Mouse (Mus musculus) hindbrain, embryonic 10.5 days (tissue): ENCODE results near the gene Hes2. TPM values are rescaled to one million over a fixed set of nuclear protein-coding genes. Genes with fewer than 3 reads are reported as not detected.

ENCODE experiments used
- DNase-seq: peaks from one replicate; pipeline ENCODE4 v3.0.0-alpha.2; 2017; ENCODE audit warnings: low spot score
- H3K27ac ChIP-seq: fragments of 300-500 bp; sonication (generic); 2 replicates; pipeline ENCODE4 v1.5.1; 2016; ENCODE audit warnings: mild to moderate bottlenecking, moderate library complexity
- H3K27me3 ChIP-seq: fragments of 300-500 bp; sonication (generic); 2 replicates; pipeline ENCODE4 v1.6.1; 2016; ENCODE audit warnings: mild to moderate bottlenecking; ENCODE audit not compliant: poor library complexity, insufficient read depth, severe bottlenecking
- H3K36me3 ChIP-seq: fragments of 300-500 bp; sonication (generic); 2 replicates; pipeline ENCODE4 v1.6.1; 2016; ENCODE audit warnings: mild to moderate bottlenecking, moderate library complexity
- H3K4me1 ChIP-seq: fragments of 300-500 bp; sonication (generic); replicated peaks from 2 replicates; pipeline ENCODE4 v1.6.1; 2016; ENCODE audit warnings: mild to moderate bottlenecking
- H3K4me3 ChIP-seq: fragments of 300-500 bp; sonication (generic); 2 replicates; pipeline ENCODE4 v1.5.1; 2016; ENCODE audit warnings: mild to moderate bottlenecking, moderate library complexity
- H3K9me3 ChIP-seq: fragments of 300-500 bp; sonication (generic); 2 replicates; pipeline ENCODE4 v1.6.1; 2016; ENCODE audit warnings: mild to moderate bottlenecking, moderate library complexity
- WGBS: fragments of 180-500 bp; shearing (Covaris S2); methylation state at CpG from one replicate; pipeline ENCODE4 v1.1.7; 2016; 5-methylcytosine and 5-hydroxymethylcytosine counted together
- polyA plus RNA-seq: library from polyadenylated mRNA; unstranded; fragments of >200 nt; fragmentation: Nextera tagmentation; extraction: Ambion mirVana; gene quantifications from 2 replicates; pipeline ENCODE4 v1.2.1, GENCODE M21; 2016

Hes2 gene
- polyA plus RNA-seq, 1 experiment from 2014 or later: 4.7 TPM

DNA sequence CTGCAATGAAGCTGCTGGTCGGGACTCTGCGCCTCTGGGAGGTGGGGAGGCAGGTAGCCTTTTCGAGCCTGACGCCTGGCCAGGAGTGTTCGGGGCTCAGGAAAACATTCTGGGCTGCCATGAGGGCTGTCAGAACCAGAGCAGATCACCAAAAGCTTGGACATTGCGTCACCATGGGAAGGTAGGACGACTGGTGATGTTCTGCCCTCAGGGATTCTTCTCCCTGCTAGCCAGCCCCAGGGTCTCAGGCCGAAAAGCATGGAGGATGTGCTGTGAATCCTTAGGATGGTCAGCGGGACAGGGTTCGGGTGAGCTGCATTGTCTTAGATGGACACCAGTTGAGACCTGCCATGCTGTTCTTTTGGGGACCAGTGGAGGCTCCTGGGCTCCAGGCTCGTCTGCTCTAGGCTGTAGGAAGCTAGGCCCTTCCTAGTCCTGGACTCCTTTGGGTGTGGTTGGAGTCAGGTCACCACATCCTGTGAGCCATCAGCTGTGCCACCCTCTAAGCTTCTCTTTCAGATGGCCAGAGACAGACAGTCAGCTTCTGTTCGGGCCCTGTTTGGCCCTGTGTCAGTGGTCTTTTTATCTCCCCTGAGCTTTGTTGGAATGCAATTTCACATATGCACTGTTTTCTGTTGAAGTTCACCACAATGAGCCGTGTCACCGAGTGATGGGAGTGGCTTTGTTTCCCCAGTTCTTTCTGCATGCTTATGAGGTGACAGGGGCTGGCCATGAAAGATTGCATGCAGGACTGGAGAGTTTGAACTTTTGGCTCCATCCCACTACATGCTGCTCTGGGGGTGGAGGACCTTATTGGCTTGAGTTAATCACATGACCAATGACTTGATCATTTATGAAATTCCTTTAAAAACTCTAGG lies 27.8 kb downstream of the Hes2 start:
- H3K27me3 ChIP-seq: 0 out of 2 replicates have a peak, but pooled peaks cover 3% of the 10 kb centered on the region
- H3K36me3 ChIP-seq: peaks cover 12% of the 10 kb centered on the region
- no peak for DNase-seq
- peak overlapping the region; percentile 36 for H3K4me3 ChIP-seq
- peaks cover 5% of the 10 kb centered on the region; the same call in 1 of the 2 replicates for H3K9me3 ChIP-seq
- 41% methylated on average over 14 of the region's 14 CpGs for WGBS
- H3K27ac ChIP-seq: peak overlapping the region; percentile 84
- H3K4me1 ChIP-seq: peaks cover 53% of the 10 kb centered on the region

DNA sequence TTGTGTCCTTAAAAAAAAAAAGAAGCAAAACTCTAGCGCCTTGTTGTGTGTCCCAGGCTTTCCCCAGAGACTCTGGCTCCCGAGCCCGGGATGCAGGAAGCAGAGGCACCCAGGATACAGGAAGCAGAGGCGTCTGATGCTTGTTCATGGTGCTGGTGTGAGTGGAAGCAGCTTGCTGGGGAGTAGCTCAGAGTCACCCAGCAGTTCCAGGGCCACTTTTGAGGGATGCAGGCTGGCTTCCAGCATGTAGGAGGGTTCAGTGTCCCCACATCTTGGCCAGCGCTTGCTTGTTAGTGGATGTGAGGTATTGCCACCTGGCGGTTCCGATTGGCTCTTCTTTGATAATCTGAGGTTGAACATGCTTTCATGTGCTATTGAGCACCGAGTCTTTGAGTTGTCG lies 28.5 kb downstream of the Hes2 start:
- Histone ChIP-seq H3K4me1 (peaks cover 53% of the 10 kb centered on the region), H3K36me3 (peaks cover 10% of the 10 kb centered on the region), H3K27ac (peak overlapping the region; percentile 84; the same call in 1 of the 2 replicates), H3K4me3 (no peak overlapping the region), H3K27me3 (no peaks in the 10 kb centered on the region), H3K9me3 (peaks cover 5% of the 10 kb centered on the region; the same call in 1 of the 2 replicates)
- DNase-seq: no peak
- WGBS: 90% methylated on average over 9 of the region's 9 CpGs

DNA sequence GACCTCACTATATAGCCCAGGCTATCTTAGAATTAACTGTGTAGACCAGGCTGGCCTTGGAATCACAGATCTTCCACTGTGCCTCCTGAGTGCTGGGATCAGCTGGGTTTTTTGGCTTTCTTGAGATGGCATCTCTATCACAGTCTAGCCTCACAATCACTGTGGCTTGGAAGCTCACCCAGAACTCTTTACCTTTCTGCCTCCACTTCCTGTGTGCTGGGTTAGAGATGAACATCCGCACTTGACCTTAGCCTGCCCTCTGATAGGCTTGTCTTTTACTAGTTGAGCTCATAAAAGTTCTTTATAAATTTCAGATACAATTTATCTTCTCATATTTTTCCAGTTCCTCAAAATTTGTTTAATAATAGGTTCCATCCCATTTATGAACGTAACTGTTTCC lies 30.0 kb downstream of the Hes2 start:
- Histone ChIP-seq H3K9me3 (peaks cover 5% of the 10 kb centered on the region; the same call in 1 of the 2 replicates), H3K36me3 (0 out of 2 replicates have a peak, but pooled peaks cover 4% of the 10 kb centered on the region), H3K4me1 (peaks cover 61% of the 10 kb centered on the region), H3K27me3 (no peaks in the 10 kb centered on the region), H3K27ac (no peak overlapping the region), H3K4me3 (no peak overlapping the region)
- no peak for DNase-seq
- 94% methylated on average over 2 of the region's 2 CpGs for WGBS

DNA sequence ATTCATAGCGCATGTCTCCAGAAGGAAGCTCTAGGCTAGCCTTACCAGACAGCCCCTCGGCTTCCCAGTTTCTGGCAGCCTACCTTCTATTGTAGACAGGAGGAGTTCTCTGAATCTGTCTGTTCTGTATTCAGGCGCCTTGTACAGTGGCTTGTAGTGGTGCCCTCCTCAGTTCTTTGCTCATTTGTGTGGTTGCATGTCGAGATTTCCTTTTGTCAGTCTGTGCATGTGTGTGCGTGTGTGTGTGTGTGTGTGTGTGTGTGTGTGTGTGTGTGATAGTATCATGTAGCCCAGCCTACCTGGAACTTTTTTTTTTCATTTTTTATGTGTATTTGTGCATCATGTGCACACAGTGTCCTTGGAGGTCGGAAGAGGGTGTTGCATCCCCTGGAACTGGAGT lies 30.4 kb downstream of the Hes2 start:
- 89% methylated on average over 6 of the region's 6 CpGs for WGBS
- no peak for DNase-seq
- Histone ChIP-seq H3K4me1 (peaks cover 61% of the 10 kb centered on the region), H3K4me3 (no peak overlapping the region), H3K27me3 (no peaks in the 10 kb centered on the region), H3K36me3 (0 out of 2 replicates have a peak, but pooled peaks cover 4% of the 10 kb centered on the region), H3K27ac (no peak overlapping the region; the same call in 1 of the 2 replicates), H3K9me3 (peaks cover 5% of the 10 kb centered on the region; the same call in 1 of the 2 replicates)

DNA sequence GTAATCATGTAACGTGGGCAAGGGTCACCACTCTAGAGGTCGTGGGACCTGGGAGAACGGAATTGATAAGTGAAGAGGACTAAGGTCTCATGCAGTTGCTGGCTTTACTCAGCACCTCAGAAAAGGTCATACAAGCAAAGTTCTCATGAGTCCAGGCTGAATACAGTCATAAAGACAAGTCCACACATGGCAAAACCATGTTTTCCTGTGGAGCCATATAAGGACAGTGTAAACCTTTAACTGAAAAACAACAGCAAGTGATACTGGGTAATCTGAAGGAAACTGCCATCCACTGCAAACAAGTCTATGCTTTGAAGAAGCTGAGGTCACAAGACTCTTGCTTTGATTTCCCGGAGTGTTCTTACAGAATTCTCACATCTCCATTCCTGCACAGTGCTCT lies 31.0 kb downstream of the Hes2 start:
- Histone ChIP-seq H3K4me1 (peaks cover 56% of the 10 kb centered on the region), H3K27me3 (no peaks in the 10 kb centered on the region), H3K36me3 (0 out of 2 replicates have a peak, but pooled peaks cover 4% of the 10 kb centered on the region), H3K4me3 (no peak overlapping the region), H3K27ac (peak overlapping the region; percentile 14; the same call in 1 of the 2 replicates), H3K9me3 (peaks cover 5% of the 10 kb centered on the region; the same call in 1 of the 2 replicates)
- WGBS: 90% methylated on average over 4 of the region's 4 CpGs
- no peak for DNase-seq

DNA sequence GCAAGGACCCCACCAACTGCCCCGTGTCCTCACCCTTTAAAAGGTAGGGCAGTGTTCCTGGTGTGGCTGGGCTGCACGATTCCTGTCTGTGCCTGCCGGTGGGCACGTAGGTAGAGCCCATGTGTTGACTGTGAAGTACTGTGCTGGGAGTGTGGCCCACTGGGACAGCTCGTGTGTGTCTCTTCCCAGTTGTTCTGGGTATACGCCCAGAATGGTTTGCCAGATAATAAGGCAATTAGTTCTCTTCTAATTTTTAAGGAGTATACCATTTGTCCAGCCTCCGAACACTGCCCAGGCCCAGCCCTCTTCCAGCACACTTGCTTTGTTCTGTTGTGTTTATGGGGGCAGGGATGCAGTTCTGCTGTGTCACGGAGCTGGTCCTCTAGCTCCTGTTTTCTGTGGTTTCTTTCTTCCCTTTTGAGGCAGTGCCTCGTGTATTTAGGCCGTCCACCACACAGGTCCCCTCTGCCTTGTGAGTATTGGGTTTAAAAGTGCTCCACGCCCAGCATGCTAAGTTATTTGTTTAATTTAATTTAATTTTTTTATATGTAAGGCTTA lies 31.5 kb downstream of the Hes2 start:
- peaks cover 52% of the 10 kb centered on the region for H3K4me1 ChIP-seq
- peaks cover 5% of the 10 kb centered on the region; the same call in 1 of the 2 replicates for H3K9me3 ChIP-seq
- 69% methylated on average over 11 of the region's 11 CpGs for WGBS
- no peak for DNase-seq
- 0 out of 2 replicates have a peak overlapping the region, but pooled peaks have one; percentile 14 for H3K27ac ChIP-seq
- no peak overlapping the region for H3K4me3 ChIP-seq
- H3K36me3 ChIP-seq: 0 out of 2 replicates have a peak, but pooled peaks cover 4% of the 10 kb centered on the region
- H3K27me3 ChIP-seq: no peaks in the 10 kb centered on the region

DNA sequence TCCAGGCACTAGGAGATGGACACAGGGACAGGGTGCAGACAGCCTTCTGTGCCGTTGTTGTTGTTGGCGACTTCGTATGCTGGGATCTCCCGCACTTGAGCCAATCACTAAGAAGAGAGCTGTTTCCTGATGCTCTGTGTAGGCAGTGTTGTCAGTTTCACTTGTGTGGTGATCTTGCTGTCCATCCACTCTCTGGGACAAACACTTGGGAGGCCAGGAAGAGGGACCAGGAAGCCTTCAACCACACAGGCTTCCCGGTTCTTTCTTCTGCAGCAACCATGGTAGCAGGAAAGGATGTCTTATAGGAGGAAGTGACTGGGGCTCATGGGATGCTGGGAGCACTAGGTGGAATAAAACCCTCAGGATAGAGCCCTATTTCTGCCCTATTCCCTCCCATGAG lies 32.0 kb downstream of the Hes2 start:
- 80% methylated on average over 5 of the region's 5 CpGs for WGBS
- Histone ChIP-seq H3K4me1 (peaks cover 46% of the 10 kb centered on the region), H3K4me3 (no peak overlapping the region), H3K27ac (no peak overlapping the region), H3K36me3 (0 out of 2 replicates have a peak, but pooled peaks cover 4% of the 10 kb centered on the region), H3K27me3 (no peaks in the 10 kb centered on the region), H3K9me3 (peaks cover 5% of the 10 kb centered on the region; the same call in 1 of the 2 replicates)
- no peak for DNase-seq

DNA sequence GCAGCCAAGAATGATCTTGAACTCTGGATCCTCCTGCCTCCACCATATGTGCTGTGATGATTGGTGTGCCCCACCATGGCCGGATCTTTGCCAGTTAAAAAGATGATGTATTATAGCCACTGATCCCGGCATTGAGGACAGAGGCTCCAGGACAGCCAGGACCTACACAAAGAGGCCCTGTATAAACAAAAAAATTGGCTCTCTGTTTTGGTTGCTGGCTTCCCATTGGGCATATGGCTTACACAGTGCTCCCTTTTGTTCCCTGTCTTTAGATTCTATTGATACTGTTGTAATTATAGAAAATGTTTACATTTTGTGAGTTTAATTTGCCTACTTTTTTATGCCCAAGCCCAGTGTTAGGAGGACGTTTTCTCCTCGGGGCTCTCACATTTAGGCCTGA lies 33.9 kb downstream of the Hes2 start:
- H3K27me3 ChIP-seq: no peaks in the 10 kb centered on the region
- H3K4me1 ChIP-seq: peaks cover 30% of the 10 kb centered on the region
- peaks cover 4% of the 10 kb centered on the region; the same call in 1 of the 2 replicates for H3K9me3 ChIP-seq
- 59% methylated on average over 4 of the region's 4 CpGs for WGBS
- no peak overlapping the region for H3K4me3 ChIP-seq
- H3K36me3 ChIP-seq: 0 out of 2 replicates have a peak, but pooled peaks cover 4% of the 10 kb centered on the region
- H3K27ac ChIP-seq: no peak overlapping the region
- no peak for DNase-seq

DNA sequence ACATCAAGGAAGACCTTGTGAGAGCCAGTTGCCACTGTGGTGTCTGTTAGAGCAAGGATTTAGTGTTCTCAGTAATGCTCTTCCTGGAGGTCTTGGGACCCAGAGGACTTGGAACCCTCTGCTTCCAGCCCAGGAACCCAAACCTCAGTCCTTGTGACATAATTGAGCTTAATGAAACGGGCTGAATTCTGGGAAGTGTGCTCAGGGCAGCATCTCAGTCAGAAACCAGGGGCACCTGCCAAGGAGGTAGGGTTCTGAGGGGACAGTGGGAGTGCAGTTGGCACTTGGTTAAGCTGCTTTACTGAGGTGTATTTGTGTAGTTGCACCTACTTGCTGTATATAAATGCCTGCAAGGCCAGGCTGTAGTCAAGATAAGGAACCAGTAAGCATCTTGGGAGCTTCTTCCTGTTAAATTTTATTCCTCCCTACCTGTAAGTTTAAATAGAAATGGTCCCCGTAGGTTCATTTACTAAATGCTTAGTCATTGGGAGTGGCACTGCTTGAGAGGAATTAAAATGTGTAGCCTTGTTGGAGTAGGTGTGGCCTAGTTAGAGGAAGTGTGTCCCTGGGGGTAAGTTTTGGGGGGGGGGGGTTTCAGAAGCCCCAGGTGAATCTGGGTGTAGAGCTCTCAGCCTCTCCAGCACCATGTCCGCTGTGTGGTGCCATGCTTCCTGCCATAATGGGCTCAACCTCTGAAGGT lies 36.0 kb downstream of the Hes2 start:
- H3K4me3 ChIP-seq: no peak overlapping the region
- no peak for DNase-seq
- peaks cover 24% of the 10 kb centered on the region for H3K4me1 ChIP-seq
- no peaks in the 10 kb centered on the region for H3K9me3 ChIP-seq
- H3K27me3 ChIP-seq: no peaks in the 10 kb centered on the region
- H3K36me3 ChIP-seq: no peaks in the 10 kb centered on the region
- WGBS: 84% methylated on average over 3 of the region's 3 CpGs
- H3K27ac ChIP-seq: no peak overlapping the region

DNA sequence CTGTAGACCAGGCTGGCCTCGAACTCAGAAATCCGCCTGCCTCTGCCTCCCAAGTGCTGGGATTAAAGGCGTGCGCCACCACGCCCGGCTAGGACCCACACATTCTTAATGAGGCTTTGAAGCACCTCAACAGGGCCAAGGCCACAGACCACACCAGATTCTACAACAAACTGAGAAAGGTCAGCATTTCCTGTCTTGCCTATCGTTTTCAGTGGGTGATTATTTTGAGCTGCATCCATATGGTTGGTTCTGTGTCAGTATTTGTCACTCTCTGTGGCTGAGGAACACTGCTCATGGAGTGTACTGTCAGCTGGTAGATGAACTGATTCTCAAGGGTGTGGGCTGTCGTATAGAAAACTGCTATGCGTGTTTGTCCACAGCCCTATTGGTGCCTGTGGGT lies 37.6 kb downstream of the Hes2 start:
- Histone ChIP-seq H3K27me3 (no peaks in the 10 kb centered on the region), H3K4me1 (peaks cover 18% of the 10 kb centered on the region), H3K36me3 (no peaks in the 10 kb centered on the region), H3K9me3 (no peaks in the 10 kb centered on the region), H3K4me3 (no peak overlapping the region), H3K27ac (no peak overlapping the region)
- no peak for DNase-seq
- 97% methylated on average over 9 of the region's 9 CpGs for WGBS

DNA sequence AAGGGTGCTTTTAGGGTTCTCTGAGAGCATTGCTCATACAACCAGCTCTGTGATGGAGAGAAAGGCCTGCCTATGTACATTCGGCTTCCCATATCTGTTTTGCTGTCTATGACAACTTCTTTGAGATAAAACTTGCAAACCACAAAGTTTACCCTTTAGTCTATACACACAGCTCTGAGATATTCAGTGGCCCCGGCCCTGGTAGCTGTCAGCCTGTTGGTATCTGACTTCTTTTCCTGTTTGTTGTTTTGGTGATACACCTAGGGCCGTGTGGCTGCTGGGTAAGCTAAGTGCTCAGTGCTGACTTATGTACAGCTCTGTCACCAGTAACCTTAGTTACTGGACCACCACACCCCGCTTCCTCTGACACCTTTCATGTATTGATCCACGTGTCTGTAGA lies 38.9 kb downstream of the Hes2 start:
- Histone ChIP-seq H3K27ac (no peak overlapping the region), H3K9me3 (no peaks in the 10 kb centered on the region), H3K36me3 (no peaks in the 10 kb centered on the region), H3K4me3 (no peak overlapping the region), H3K4me1 (peaks cover 28% of the 10 kb centered on the region), H3K27me3 (no peaks in the 10 kb centered on the region)
- DNase-seq: no peak
- 87% methylated on average over 5 of the region's 5 CpGs for WGBS

DNA sequence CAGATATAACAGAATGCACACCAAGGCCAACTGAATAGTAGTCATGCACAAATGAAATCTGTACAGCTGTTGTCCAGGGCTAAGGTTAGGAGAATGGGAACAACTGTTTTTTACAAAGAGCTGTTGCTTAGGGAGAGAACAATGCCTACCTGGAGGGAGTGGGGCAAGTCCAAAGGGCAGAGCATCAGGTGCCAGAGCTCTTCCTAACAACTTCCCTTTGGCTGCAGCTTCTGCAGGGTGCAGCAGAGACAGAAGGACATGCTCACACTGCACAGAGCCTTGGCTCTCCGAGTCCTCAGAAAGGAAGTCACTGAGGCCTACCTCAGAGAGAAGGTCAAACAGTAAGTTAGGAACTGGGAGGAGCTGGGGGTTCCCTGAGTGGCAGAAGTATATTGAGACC lies 41.0 kb downstream of the Hes2 start:
- no peak for DNase-seq
- WGBS: 88% methylated on average over 1 of the region's 1 CpGs
- Histone ChIP-seq H3K36me3 (no peaks in the 10 kb centered on the region), H3K27me3 (no peaks in the 10 kb centered on the region), H3K4me3 (no peak overlapping the region), H3K27ac (no peak overlapping the region), H3K9me3 (no peaks in the 10 kb centered on the region), H3K4me1 (peaks cover 28% of the 10 kb centered on the region)
